Mouse (Mus musculus) kidney, embryonic 14.5 days (tissue): Measurements from ENCODE around the gene Ddi2. TPM values are rescaled to one million over a fixed set of nuclear protein-coding genes. Genes with fewer than 3 reads are reported as not detected.
"Not testable (repeated sequence)": the region's sequence is repeated elsewhere in the genome, so short reads cannot be mapped to it uniquely, and the experiment has no call there.

Experiments used
- ATAC-seq: fragments of 200-750 bp; cut with Nextera tagmentation; 2 replicates; pipeline ENCODE4 v1.8.0; 2017; ENCODE audit warnings: moderate number of reproducible peaks, mild to moderate bottlenecking, moderate TSS enrichment, moderate library complexity; ENCODE audit not compliant: low FRiP score, low TSS enrichment
- H3K27ac ChIP-seq: fragments of 300-500 bp; sonication (generic); 2 replicates; pipeline ENCODE4 v1.5.1; 2014; ENCODE audit warnings: low read depth, mild to moderate bottlenecking, low read length, moderate library complexity, mixed read lengths
- H3K27me3 ChIP-seq: fragments of 300-500 bp; sonication (generic); 2 replicates; pipeline ENCODE4 v1.6.1; 2014; ENCODE audit warnings: mild to moderate bottlenecking, low read length; ENCODE audit not compliant: control insufficient read depth, insufficient read depth
- H3K36me3 ChIP-seq: fragments of 300-500 bp; sonication (generic); 2 replicates; pipeline ENCODE4 v1.6.1; 2014; ENCODE audit warnings: low read length, mixed read lengths; ENCODE audit not compliant: control insufficient read depth, insufficient read depth
- H3K4me1 ChIP-seq: fragments of 300-500 bp; sonication (generic); 2 replicates; pipeline ENCODE4 v1.6.1; 2014; ENCODE audit warnings: low read length, mixed read lengths; ENCODE audit not compliant: control insufficient read depth, insufficient read depth
- H3K4me2 ChIP-seq: fragments of 300-500 bp; sonication (generic); replicated peaks from 2 replicates; pipeline ENCODE4 v1.6.1; 2014; ENCODE audit warnings: low read depth, mild to moderate bottlenecking, low read length
- H3K4me3 ChIP-seq: fragments of 300-500 bp; sonication (generic); 2 replicates; pipeline ENCODE4 v1.5.1; 2014; ENCODE audit warnings: mild to moderate bottlenecking, low read length
- H3K9ac ChIP-seq: fragments of 300-500 bp; sonication (generic); 2 replicates; pipeline ENCODE4 v1.6.1; 2014; ENCODE audit warnings: low read depth, mild to moderate bottlenecking, low read length, moderate library complexity
- H3K9me3 ChIP-seq: fragments of 300-500 bp; sonication (generic); 2 replicates; pipeline ENCODE4 v1.6.1; 2016; ENCODE audit warnings: low read length; ENCODE audit not compliant: control insufficient read depth
- WGBS: fragments of 180-500 bp; shearing (Covaris S2); extraction: QIAGEN DNeasy Blood & Tissue Kit; methylation state at CpG from one replicate; pipeline ENCODE4 v1.1.7; 2014; 5-methylcytosine and 5-hydroxymethylcytosine counted together
- polyA plus RNA-seq: library from polyadenylated mRNA; unstranded; fragments of >200 nt; fragmentation: Nextera tagmentation; extraction: Ambion mirVana; gene quantifications from 2 replicates; pipeline ENCODE4 v1.2.1, GENCODE M21; 2014

Ddi2 gene
- 11.0 and 20.6 TPM in 2 replicates for polyA plus RNA-seq

DNA sequence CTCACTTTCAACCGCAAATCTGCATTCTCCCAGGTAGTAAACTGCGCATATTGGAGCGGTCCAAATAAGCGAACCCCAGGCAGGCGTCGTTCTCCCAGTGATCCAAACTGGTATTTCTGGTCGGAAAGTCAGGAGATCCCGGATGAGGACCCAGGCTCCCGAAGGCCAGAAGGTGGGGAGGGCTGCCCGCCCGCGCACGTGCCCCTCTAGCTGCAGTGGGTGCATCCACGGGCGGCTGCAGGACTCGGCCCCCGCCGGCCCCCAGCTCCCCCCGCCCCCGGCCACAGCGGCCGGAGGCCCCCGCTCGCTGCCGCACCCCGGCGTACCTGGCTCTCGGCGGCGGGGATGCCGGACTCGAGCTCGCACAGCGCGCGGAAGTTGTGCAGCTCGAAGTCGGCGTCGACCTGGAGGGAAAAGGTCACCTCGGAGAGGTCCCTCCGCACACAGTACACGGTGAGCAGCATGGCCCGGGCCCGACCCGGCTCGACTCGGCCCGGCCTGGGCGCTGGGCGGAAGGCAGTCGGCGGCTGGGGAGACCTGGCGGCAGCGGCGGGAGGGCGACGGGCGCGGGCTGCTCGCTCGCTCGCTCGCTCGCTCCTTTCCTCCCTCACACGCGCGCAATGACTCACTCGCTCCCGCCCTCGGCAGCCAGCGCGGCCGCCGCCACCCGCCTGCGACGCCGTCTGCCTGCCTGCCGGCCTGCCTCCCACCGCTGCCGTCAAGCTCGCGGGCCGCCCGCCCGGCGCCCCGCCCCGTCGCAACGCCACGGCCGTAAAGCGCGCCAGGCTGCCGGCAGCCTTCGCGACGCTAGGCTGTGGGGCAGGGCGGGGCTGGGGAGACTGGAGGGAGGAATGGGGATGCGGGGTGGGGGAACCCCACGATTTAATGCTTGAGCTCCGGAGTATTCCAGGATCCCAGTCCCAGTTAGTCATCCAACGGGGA is at the start of gene Ddi2:
Gene Ddi2, minus strand, starts transcription at position 689 of the 942 bp plus-strand sequence.
- Histone ChIP-seq H3K4me1 (peaks cover 20% of the 10 kb centered on the region), H3K9me3 (no peaks in the 10 kb centered on the region), H3K36me3 (peaks cover 7% of the 10 kb centered on the region; the same call in 1 of the 2 replicates), H3K27ac (peak within 1 kb of the TSS; percentile 93), H3K27me3 (no peaks in the 10 kb centered on the region), H3K4me2 (peak within 1 kb of the TSS; percentile 86), H3K4me3 (peak within 1 kb of the TSS; percentile 66), H3K9ac (peak within 1 kb of the TSS; percentile 97)
- WGBS = under 1% methylated on average over 76 of the region's 105 CpGs
- ATAC-seq = peak; percentile 85

DNA sequence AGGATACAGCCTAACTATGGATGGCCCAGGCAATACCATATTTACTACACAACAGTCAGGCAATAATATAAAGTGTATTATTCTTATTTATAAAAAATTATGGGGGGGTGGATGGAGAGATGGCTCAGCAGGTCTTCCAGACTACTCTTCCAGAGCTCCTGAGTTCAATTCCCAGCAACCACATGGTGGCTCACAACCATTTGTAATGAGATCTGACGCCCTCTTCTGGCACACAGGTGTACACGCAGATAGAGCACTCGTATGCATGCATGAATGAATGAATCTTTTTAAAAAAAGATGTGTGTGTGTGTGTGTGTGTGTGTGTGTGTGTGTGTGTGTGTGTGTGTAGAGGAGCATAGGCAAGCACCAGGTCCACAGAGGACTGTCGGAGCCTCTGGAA is 49.8 kb upstream of the Ddi2 start:
- not testable (repeated sequence) for H3K9ac ChIP-seq, H3K27me3 ChIP-seq, H3K4me3 ChIP-seq, H3K27ac ChIP-seq, H3K4me2 ChIP-seq, H3K4me1 ChIP-seq, ATAC-seq, H3K9me3 ChIP-seq
- H3K36me3 ChIP-seq = peaks cover 74% of the 10 kb centered on the region
- 86% methylated on average over 4 of the region's 4 CpGs for WGBS

DNA sequence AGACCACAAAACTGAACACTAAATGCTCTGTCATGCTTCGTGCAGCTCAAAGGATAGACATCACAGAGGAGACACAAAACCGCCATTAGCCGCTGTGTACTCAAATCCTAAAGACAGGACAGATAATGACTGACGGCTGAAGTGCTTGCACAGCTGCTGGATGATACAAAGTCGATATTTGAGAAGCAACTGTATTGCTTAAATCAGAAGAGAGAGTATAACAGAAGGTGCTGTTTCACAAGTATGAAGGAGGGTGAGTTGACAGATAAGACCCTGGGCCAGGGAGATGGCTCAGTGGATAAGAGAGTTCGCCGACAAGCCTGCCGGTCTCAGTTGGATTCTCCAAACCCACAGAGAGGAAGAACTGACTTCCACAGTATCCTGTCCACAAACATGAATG is 48.6 kb upstream of the Ddi2 start:
- 94% methylated on average over 8 of the region's 8 CpGs for WGBS
- ATAC-seq = no peak
- no peak overlapping the region for H3K9ac ChIP-seq
- H3K4me1 ChIP-seq = no peaks in the 10 kb centered on the region
- H3K9me3 ChIP-seq = no peaks in the 10 kb centered on the region
- H3K27me3 ChIP-seq = no peaks in the 10 kb centered on the region
- no peak overlapping the region for H3K27ac ChIP-seq
- H3K4me2 ChIP-seq = no peak overlapping the region
- H3K4me3 ChIP-seq = no peak overlapping the region
- peaks cover 75% of the 10 kb centered on the region for H3K36me3 ChIP-seq

DNA sequence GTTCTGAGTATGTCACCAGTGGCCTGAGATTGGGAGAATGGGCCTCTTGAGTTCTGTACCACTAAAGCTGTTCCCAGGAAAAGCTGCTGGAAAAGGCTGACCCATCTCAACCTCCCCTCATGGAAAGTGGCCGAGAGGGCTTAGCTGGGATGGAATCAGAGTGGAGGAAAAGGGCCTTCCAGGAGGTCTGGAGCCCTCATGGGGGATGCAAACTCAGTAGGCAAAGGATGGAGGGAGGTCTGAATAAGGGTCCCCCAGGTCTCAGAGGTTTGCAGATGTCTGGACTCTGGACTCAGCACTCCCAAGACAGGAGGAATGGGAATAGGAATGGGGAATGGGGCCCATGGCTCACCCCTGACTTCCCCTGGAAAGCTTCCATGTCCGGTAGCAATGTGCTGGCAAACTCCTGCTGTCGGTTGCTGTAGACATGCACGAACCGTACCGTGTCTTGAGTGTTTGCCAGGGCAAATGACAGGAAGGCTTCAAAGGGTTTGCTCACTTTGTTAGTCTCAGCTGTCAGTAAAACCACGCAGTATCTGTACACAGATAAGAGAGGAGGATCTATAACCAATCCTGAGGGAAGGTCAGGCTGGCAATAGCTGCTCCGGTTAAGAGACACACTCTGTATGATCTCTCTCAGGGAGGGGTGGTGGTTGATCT is 46.4 kb upstream of the Ddi2 start:
- Histone ChIP-seq H3K27me3 (no peaks in the 10 kb centered on the region), H3K9me3 (no peaks in the 10 kb centered on the region), H3K4me2 (no peak overlapping the region), H3K4me1 (no peaks in the 10 kb centered on the region), H3K9ac (no peak overlapping the region), H3K4me3 (no peak overlapping the region), H3K27ac (no peak overlapping the region), H3K36me3 (peaks cover 58% of the 10 kb centered on the region)
- 95% methylated on average over 8 of the region's 8 CpGs for WGBS
- no peak for ATAC-seq

DNA sequence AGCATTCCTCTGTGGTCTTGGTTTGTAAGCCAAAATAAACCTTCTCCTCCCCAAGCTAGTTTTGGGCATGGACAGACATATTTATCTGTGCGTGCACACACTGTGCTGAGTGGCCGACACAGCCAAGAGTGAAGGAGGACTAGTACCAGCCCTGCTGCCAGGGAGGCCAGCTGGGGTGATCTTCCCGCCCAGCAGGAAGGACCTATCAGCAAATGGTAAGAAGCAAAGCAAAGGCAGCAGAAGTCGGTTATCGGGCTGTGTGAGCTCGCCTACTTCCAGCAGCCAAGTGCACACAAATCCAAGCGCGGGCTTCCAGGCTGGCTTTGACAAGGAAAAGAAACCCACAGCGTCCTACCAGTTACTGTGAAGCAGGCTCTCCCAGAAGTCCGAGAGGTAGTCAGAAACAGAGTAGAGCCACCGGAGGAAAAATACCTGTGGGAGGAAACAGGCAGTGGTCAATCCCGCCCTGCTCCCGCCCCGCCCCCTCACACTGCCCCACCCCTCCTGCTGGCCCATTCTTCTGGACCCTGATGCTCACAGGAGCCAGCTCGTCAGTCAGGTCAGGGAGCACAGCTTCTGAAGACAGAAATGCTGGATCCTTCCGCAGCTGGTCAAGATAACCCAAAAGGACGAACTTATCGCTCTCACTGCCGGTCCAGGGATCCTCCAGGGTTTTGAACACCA is 44.3 kb upstream of the Ddi2 start:
- ATAC-seq = peak; percentile 36; the same call in 1 of the 2 replicates
- Histone ChIP-seq H3K27ac (peak overlapping the region; percentile 86), H3K4me3 (no peak overlapping the region), H3K36me3 (peaks cover 60% of the 10 kb centered on the region), H3K9me3 (no peaks in the 10 kb centered on the region), H3K4me1 (no peaks in the 10 kb centered on the region), H3K4me2 (no peak overlapping the region), H3K27me3 (no peaks in the 10 kb centered on the region), H3K9ac (no peak overlapping the region)
- WGBS = 70% methylated on average over 19 of the region's 19 CpGs

DNA sequence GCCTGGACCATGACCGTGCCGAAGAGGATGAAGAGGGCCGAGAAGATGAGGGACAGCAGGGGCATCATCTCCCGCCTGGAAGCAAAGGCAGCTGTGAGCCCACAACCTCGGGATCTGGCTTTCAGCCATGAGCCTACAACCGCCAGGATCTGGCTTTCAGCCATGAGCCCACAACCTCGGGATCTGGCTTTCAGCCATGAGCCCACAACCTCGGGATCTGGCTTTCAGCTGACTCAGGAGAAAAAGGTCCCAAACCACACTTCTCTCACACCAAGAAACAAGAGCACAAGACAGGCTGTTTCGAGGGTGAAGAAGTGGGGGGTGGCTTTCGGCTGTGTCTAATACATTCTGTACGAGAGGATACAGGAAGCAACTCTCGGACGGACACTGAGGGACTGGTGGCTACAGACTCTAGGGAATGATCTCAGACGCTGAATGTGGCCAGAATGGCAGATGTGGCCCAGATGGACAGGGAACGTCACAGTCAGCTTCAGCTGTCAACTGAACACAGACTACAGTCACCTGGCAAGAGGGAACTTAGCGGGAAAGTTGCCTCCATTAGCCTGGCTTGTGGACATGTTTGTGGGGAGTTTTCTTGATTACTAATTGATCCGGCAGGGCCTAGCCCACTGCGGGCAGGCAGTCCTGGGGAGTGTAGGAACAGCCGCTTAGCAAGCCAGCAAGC is 43.6 kb upstream of the Ddi2 start:
- WGBS = 63% methylated on average over 19 of the region's 19 CpGs
- Histone ChIP-seq H3K9me3 (no peaks in the 10 kb centered on the region), H3K36me3 (peaks cover 63% of the 10 kb centered on the region), H3K27ac (peak overlapping the region; percentile 86), H3K4me1 (no peaks in the 10 kb centered on the region), H3K4me3 (no peak overlapping the region), H3K9ac (no peak overlapping the region), H3K27me3 (no peaks in the 10 kb centered on the region), H3K4me2 (no peak overlapping the region)
- ATAC-seq = peak; percentile 46; the same call in 1 of the 2 replicates

DNA sequence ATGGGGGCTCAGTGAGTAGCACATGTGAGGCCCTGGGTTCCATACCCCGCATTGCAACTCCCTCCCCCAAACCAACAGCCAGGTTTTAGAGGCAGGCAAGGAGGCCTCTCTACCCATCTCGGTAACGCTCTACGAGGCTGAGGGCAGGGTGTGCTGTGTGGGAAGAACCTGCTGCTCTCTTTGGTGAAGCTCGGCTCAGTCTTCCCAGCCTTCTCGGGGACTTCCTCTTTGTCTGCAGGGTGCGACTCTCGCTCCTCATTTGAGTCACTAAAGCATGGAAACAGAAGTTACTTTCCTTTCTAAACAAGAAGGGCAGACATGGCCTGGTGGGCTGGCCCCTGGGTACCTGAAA is 43.1 kb upstream of the Ddi2 start:
- Histone ChIP-seq H3K9ac (no peak overlapping the region), H3K36me3 (peaks cover 61% of the 10 kb centered on the region), H3K9me3 (no peaks in the 10 kb centered on the region), H3K4me3 (no peak overlapping the region), H3K27ac (peak overlapping the region; percentile 86; the same call in 1 of the 2 replicates), H3K4me1 (no peaks in the 10 kb centered on the region), H3K4me2 (no peak overlapping the region), H3K27me3 (no peaks in the 10 kb centered on the region)
- WGBS = 87% methylated on average over 8 of the region's 8 CpGs
- ATAC-seq = no peak

DNA sequence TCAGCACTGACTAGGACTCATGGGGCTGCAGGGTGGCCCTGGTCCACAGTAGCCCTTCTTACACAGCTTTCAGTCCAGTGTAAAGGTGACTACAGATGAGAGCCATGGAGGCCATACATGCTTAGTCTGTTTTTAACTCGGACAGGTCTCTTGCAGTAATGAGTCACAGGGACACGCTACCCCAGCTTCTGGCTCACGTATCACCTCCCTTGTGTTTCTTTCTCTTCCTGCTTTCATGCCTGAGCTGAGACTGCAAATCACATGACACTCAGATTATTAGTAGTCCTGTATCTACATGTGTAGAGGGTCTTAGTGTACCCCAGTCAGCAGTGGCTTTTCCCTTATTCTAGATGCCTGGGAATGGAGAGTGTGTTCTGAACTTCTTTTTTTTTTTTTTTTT is 41.8 kb upstream of the Ddi2 start:
- Histone ChIP-seq H3K4me2 (no peak overlapping the region), H3K27me3 (no peaks in the 10 kb centered on the region), H3K4me3 (no peak overlapping the region), H3K9ac (no peak overlapping the region), H3K27ac (no peak overlapping the region), H3K4me1 (no peaks in the 10 kb centered on the region), H3K36me3 (peaks cover 48% of the 10 kb centered on the region), H3K9me3 (no peaks in the 10 kb centered on the region)
- 83% methylated on average over 3 of the region's 3 CpGs for WGBS
- no peak for ATAC-seq
